Mouse (Mus musculus) layer of hippocampus, adult 8-10 months (tissue): ENCODE measurements at regions not wholly inside any gene's neighbourhood (a gene's known extent, or its start where the extent isn't known, plus 50 kb on each side); places are given as distances from the start of the nearest gene placed in this dataset.

Experiments
- DNase-seq, 2 experiments: peaks; one replicate each; pipeline ENCODE4 v3.0.0; 2022; ENCODE audit warnings: low spot score in 2 of 2

DNA sequence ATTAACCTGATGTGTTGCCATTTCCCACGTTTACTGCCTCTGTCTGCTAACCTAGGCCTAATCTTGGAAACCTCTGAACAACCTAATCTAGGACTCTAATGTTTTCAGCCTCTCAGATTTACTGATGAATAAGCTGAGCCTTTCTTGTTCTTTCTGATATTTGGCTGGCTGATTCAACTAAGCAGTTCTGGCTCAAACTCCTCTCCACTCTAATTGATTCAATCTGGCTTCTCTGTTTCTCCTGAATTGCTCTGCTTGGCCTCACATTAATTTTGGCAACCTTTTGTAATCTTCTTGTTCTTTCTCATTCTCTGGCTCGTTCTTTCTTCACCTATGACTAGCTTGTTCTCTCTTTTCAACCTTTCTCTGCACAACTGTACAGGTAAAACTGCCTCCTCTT, 1561.2 kb upstream of the Zeb2 start:
- DNase-seq = no peak

DNA sequence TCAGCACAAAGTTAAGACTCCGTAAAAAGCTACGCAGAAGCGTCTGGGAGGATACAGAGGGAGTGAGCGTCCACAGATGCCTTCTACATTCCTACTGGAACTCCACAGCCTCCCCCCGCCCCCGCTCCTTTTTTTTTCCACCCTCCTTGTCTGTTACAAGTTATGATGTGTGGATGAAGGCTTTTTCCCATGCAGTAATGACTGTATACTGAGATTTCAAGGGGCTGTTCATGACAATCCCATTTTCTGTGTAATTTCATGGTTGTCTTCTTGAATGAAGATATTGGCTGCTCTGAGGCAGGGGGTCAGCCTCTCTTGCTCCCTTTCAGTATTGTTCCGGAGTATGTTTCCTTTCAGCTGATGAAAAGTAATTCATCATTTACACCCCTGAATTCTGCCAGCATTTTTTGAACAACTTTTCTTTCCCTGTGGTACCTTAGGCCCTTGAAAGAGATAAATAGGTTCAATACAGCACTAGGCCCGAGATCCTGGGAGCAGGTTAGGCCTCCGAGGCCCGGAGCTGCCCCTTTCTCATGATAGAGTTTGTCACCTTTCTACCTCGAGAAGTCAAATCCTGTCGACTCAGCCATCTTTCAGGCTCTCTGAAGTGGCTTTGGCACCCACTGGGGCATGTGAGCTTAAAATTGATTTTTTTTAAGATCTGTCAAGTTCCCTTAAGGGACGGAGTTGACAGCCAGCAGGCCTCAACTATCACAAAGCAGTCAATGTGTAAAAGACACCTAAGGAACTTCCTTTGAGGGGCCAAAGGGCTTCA, 1552.5 kb upstream of the Zeb2 start:
- DNase-seq = no peak

DNA sequence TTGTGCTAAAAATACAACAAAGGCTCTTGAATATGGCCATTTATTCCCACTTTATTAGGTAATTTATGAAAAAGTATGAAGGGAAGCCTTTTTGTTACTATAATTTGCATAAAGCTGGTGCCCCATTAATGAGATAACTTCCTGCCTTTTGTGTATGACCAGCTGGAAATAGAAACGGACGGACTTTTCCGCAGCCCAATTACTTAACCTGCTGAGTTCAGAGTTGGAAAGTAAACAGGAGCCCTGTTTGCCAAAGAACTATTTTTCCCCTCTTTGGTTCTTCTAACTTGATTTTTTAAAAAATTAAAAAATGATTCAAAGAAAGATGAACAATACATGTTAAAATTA, 1549.8 kb upstream of the Zeb2 start:
- no peak for DNase-seq

DNA sequence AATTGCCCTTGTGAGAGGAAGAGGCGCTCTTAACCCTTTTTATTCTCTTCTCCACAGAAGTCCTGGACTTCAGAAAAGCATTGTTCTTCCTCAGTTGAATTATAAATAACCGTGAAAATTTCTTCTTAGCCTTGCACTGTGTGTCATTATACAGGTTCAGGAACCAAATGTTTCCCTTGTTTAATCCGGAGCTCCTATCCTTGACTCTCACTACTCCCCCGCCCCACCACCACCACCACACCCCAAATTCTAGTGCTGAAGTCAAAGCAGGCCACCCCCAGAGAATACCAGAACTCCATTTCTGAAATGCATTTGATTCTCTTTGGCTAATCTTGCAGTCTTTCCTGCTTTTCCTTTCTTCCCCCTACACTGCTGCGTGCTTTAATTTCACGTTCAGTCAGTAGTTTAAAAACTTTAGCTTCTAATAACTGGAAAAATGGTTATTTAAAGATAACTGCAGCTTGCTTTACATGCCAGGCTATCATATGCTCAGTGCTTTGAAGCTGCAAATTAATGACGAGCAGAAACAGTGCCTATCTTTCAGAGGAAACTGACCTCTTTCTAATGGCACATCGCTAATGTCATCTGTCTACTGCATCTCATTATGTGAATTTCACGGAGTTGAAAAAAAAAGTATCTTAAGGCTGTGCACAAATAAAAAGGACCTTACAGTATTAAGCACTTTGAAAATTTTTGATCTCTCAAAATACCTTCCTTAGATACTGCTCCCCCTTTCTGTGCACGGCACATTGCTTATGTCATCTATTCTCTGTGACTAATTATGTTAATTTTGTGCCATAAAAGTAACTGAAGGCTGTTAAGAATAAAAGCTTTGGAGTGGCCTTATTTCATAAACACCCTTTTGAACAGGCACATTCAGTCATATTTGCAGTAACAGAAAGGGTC, 1549.1 kb upstream of the Zeb2 start:
- no peak for DNase-seq

- DNase-seq = no peak
These were observed 1544.7 kb upstream of the Zeb2 start for GRCm38 (mm10) chr2:46661876-46662275.

DNA sequence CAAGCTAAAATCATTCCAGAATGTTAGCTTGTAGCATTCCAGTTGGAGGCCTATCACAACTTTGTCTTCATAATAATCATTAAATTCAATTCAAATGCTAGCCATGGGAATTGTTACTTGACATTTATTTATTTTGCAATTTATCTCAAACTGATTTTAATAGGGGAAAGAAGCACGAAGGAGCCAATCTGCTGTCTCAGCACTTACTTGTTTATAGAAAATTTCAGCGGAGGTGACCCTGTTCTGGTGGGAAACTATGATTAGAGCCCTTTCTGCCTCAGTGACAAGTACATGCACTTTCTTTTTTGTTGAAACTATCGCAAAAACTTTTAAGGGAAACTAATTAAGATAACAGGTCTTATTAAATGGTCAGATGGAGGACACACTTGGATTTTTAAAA, 1543.4 kb upstream of the Zeb2 start:
- no peak for DNase-seq

DNA sequence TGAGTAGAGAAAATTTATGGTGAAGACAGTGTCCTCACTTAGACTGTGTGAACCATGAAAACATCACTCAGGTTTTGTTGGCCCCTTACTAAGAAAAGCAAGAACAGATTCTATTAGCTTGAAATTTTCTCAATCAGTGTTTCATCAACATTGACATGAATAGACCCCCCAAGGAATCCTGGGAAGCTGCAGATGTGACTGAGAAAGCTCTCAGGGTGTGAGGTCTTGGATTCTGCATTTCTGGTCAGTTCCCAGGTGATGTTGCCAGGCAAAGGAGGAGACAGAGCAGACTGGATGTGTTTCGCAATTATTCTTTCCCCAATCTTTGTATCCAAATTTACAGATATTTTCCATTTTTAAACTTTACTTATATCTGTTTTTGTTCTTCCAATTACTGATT, 1538.1 kb upstream of the Zeb2 start:
- no peak for DNase-seq

GRCm38 (mm10) chr2:46652616-46653015, 1535.4 kb upstream of the Zeb2 start:
- no peak for DNase-seq

DNA sequence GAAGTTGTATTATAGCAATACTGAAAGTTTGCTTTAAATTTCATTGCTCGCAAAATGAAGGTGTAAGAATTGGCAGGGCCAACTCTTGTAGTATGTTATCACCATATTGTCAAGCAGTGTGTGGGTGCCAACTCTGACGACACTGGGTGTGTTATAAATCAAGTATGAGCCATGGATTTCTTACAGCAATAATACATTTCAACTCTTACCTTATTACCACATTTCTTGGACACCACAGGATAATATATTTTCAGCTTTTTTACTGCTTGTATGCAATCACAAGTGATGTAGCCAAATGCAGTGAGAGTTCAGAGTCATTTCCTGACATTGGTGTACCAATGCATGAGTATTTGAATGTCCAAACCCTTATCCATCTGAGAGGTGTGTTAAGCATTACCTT, 1529.2 kb upstream of the Zeb2 start:
- DNase-seq = no peak

DNA sequence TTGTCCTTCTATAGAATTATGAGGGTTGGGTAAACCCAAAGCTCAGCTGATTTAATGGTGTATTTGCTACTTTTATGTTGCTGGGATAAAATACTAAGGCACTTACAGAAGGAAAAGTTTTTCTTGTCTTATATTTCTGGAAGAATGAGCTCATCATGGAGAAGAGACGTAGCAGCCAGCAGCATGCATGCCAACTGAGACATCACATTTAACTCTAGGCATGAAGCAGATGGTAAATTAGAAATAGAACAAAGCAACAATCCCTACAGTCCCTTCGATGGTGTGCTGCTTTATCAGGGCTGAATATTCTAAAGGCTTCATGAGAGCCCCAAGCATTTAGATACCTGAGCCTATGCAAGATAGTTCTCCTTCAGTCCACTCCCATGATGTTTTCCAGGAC, 1492.0 kb upstream of the Zeb2 start:
- DNase-seq = no peak

DNA sequence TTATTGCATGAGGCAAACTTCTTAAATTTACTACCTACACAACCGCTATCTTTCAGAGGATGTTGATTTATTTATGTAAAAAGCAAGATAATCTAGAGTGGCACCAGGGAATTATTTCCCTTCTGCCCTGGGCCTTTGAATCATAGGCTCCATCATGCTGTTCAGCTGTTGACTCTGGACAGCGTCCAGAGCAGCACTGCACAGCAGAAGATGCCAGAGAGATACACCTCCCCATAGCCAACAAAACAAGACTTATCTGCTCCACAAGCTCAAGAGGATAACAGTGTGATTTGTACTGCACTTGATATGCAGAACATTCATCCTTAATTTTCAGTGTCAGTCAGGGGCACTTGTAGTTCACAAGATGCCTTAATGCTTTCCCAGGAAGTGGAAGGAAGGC, 1464.6 kb upstream of the Zeb2 start:
- peak; percentile 11 to 21 for DNase-seq

DNA sequence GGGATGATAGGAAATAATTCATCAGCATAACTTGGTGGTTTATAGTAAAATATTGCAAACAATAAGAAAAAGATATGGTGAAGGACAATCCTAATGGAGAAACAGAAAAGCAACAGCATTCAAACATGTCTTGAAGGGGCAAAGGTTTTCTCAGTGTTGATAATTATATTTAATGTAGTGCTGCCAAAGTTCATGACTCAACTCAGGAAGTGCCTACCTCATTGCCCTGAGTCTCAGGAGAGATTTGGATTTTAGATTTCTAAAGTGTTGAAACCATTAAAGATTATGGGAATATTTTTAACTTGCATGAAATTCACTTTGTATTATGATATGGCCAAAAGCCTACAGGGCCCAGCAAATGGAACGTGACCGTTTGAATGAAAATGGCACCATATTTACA, 1453.2 kb upstream of the Zeb2 start:
- no peak for DNase-seq

- no peak for DNase-seq
These were observed 1416.2 kb upstream of the Zeb2 start for GRCm38 (mm10) chr2:46533395-46533794.

GRCm38 (mm10) chr2:46530686-46531085, 1413.5 kb upstream of the Zeb2 start:
- no peak for DNase-seq

GRCm38 (mm10) chr2:46525223-46525622, 1408.0 kb upstream of the Zeb2 start:
- no peak for DNase-seq

DNA sequence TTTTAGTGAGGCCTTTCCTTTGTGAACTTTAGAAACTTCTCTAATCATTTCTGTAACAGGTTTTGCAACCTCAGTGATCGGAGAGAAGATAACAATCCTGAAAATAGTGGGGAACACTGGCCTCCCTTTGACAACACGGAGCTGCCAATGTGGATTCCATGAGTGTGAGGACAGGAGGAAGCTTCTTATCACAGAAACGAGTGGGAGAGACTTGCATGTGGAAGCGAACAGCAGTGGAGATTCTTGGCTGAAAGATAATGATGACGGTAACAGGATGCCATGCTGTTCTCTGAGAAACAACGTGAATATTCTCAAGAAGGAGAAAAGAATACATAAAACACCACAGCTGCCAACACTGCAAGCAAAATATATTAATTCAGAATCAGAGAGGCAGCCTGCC, 1407.4 kb upstream of the Zeb2 start:
- DNase-seq = peak in 1 of 2 experiments; percentile 6

GRCm38 (mm10) chr2:46521147-46521965, 1404.2 kb upstream of the Zeb2 start:
- DNase-seq = no peak

- no peak for DNase-seq
These were observed 1395.2 kb upstream of the Zeb2 start for GRCm38 (mm10) chr2:46512237-46513028.

DNA sequence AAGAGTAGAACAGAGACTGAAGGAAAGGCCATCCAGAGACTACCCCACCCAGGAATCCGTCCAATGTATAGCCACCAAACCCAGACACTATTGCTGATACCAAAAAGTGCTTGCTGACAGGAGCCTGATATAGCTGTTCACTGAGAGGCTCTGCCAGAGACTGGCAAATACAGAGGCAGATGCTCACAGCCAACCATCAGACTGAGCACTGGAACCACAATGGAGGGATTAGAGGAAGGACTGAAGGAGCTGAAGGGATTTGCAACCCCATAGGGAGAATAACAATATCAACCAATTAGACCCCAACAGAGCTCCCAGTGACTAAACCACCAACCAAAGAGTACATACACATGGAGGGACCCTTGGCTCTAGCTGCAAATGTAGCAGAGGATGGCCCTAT, 1389.8 kb upstream of the Zeb2 start:
- DNase-seq = no peak

GRCm38 (mm10) chr2:46503074-46503473, 1385.9 kb upstream of the Zeb2 start:
- DNase-seq = no peak

DNA sequence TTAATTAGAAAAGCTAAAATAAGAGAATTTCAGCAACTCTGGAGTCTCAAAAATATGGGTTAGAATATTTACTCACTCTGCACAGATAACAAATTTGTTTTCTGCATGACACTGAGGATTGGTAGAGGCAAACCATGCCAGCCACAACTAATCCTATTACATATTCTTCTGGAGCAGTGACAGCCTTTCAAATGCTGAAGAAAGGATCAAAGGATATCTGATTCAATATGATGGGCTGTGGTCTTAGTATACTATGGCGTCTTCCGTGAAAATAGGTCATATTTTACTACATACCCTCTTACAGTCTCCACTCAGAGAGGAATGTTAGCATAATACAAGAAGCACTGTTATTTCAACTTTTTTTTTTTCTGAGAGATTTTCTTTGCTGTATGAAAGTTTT, 1375.1 kb upstream of the Zeb2 start:
- no peak for DNase-seq
